Mouse (Mus musculus) ES-Bruce4 (cell line): Measurements from ENCODE around the gene Cep72. TPM values are rescaled to one million over a fixed set of nuclear protein-coding genes. Genes with fewer than 3 reads are reported as not detected.

Experiments
- H3K27ac ChIP-seq: 2 replicates; pipeline ENCODE4 v1.5.1; 2012; ENCODE audit warnings: low read length, inconsistent platforms; ENCODE audit not compliant: insufficient read depth
- H3K27me3 ChIP-seq: 2 replicates; pipeline ENCODE4 v1.6.1; 2012; ENCODE audit warnings: mild to moderate bottlenecking, low read length, inconsistent platforms; ENCODE audit not compliant: control insufficient read depth, poor library complexity, insufficient read depth, severe bottlenecking
- H3K36me3 ChIP-seq: 2 replicates; pipeline ENCODE4 v1.6.1; 2012; ENCODE audit warnings: inconsistent platforms, mild to moderate bottlenecking, low read length, moderate library complexity; ENCODE audit not compliant: control insufficient read depth, poor library complexity, insufficient read depth, severe bottlenecking
- H3K4me1 ChIP-seq: one replicate; pipeline ENCODE4 v1.8.1; 2011; ENCODE audit warnings: low read length; ENCODE audit not compliant: control insufficient read depth, insufficient read depth
- H3K4me3 ChIP-seq: 2 replicates; pipeline ENCODE4 v1.5.1; 2011; ENCODE audit warnings: low read depth, mild to moderate bottlenecking, low read length
- H3K9ac ChIP-seq: 2 replicates; pipeline ENCODE4 v1.6.1; 2012; ENCODE audit warnings: low read depth, mild to moderate bottlenecking, inconsistent platforms; ENCODE audit not compliant: poor library complexity, severe bottlenecking
- H3K9me3 ChIP-seq: replicated peaks from 2 replicates; pipeline ENCODE4 v1.6.1; 2012; ENCODE audit warnings: mild to moderate bottlenecking, low read length, inconsistent platforms; ENCODE audit not compliant: control insufficient read depth, poor library complexity, insufficient read depth, severe bottlenecking
- CTCF ChIP-seq: IDR thresholded peaks from one replicate; pipeline ENCODE4 v1.8.1; 2011; ENCODE audit warnings: low read depth, low read length
- EP300 ChIP-seq: IDR thresholded peaks from 2 replicates; pipeline ENCODE4 v1.6.1; 2011; ENCODE audit warnings: low read depth, low read length; ENCODE audit not compliant: insufficient read depth
- POLR2A ChIP-seq: IDR thresholded peaks from one replicate; pipeline ENCODE4 v1.8.1; 2011; ENCODE audit warnings: low read length; ENCODE audit not compliant: insufficient read depth
- polyA plus RNA-seq: library from polyadenylated mRNA; stranded (reverse); fragments of >200 nt; gene quantifications from 2 replicates; pipeline ENCODE4 v1.2.4, GENCODE M21; 2011; ENCODE audit warnings: low read depth; ENCODE audit not compliant: missing spikeins, insufficient read depth, insufficient read length

The Cep72 gene
- polyA plus RNA-seq, 1 experiment, result 39.8 TPM

DNA sequence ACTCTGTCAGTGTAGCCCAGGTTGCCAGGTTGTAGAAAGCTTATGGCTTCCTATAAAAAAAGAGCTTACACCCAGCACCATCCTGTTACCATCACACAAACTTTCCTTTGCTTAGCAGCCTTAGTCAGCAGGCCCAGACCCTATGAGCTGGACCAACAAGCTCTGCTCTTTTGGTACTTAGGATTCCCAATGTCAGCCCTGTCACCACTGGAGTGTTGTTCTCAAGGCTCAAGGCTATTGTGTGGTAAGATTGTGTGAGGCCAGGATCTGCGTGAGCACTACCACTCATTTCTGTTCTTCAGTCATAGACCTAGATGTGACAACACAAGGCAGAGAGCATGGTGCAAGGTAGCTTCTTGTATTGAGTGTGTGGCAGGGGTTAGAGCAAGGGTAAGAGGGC lies 4.5 kb upstream of the Cep72 start:
- Histone ChIP-seq H3K36me3 (no peaks in the 10 kb centered on the region), H3K4me3 (no peak overlapping the region), H3K9me3 (no peaks in the 10 kb centered on the region), H3K27me3 (no peaks in the 10 kb centered on the region), H3K4me1 (no peaks in the 10 kb centered on the region), H3K9ac (no peak overlapping the region), H3K27ac (no peak overlapping the region)
- no peak for TF ChIP-seq CTCF
- TF ChIP-seq POLR2A, result no peak
- TF ChIP-seq EP300, result no peak

DNA sequence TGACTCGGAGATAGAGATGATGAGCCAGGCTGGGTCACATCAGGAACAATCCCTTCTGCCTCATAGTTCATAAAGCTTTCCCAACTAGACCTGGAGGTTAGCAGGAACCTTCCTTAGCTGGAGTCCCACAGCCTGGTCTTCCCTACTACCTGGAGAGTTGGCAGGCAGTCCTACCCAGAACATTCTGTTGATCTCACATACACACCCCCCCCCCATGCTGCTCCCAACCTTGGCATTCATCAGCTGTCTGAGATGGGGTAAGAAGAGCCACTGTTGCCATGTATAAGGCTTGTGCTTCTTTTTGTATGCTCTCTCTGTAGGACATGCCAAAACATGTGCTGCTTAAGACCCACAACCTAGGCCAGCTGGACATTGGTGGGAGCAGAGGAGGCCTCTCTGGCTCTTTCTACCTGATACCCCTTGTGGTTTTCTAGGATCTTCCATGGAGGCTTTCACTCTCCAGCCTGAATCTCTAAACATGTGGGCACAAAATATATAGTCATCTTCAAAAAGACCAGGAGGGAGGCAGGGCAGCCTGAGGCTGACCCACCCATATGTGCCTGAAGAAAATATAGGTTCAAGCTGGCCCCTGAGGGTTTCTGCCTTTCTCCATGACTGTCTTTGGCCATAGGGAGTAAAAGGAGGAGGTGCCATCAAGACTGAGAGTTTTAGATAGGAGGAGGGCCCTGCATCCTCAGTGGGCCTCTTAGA lies 1.4 kb upstream of the Cep72 start:
- H3K4me1 ChIP-seq, result no peaks in the 10 kb centered on the region
- H3K36me3 ChIP-seq, result no peaks in the 10 kb centered on the region
- TF ChIP-seq POLR2A (no peak), EP300 (no peak), CTCF (no peak)
- H3K9ac ChIP-seq, result no peak overlapping the region
- H3K9me3 ChIP-seq, result no peaks in the 10 kb centered on the region
- H3K27ac ChIP-seq, result no peak overlapping the region
- H3K27me3 ChIP-seq, result no peaks in the 10 kb centered on the region
- no peak overlapping the region for H3K4me3 ChIP-seq

DNA sequence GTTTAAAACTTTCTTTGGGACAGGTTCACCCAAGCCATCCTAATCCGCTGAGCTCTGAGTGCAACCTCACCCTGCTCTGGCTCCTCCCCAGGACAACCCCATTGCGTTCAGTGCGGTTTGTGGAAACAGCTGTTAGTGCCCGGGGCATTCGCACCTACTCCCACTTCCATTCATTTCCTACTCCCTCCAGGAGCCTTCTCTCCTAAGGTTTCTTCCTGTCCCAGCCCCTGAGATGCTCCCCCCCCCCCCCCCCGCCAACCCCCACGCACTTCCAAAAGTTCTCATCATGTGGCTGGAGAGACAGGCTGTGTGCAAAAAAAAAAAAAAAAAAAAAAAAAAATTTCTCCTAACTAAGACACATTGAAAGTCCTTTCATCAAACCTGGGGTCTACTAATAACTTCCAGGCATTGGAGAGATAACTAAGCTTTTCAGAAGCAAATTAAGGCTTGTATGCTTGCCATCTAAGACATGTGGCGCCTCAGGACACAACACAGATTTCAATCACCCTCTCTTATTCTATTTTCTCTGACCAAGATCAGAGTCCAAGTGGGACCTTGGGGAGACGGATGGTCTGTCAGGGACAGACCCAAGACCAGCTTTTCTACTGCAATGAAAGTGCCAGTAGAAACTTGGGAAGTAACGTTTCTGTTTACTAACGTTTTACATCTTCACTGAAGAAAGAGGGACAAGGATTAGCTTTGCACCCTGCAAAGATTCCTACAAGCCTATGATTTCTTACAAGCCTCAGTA lies 454 bp upstream of the Cep72 start:
- Histone ChIP-seq H3K4me3 (peak overlapping the region; percentile 11), H3K9me3 (no peaks in the 10 kb centered on the region), H3K9ac (peak overlapping the region; percentile 67; the same call in 1 of the 2 replicates), H3K27ac (no peak overlapping the region), H3K27me3 (no peaks in the 10 kb centered on the region), H3K4me1 (no peaks in the 10 kb centered on the region), H3K36me3 (no peaks in the 10 kb centered on the region)
- TF ChIP-seq EP300 (no peak), POLR2A (no peak), CTCF (no peak)

DNA sequence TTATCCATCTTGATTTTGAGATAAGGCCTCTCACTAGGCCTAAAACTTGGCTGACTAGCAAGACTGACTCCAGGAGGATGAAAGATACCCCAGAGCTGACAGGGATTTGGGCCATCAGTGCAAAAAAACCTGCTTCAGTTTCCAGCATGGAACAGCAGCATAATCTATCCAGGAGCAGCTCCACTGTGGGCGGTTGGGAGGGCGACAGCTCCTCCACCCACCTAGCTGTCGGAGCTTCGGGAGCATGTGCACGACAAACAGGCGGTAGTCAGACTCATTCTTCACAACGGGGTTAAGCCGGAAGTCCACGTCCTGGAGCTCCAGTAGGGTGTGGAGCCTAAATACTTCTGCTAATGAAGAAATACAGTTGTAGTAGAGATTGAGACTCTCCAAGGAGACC lies 4.0 kb downstream of the Cep72 start:
- Histone ChIP-seq H3K27me3 (no peaks in the 10 kb centered on the region), H3K9me3 (no peaks in the 10 kb centered on the region), H3K27ac (no peak overlapping the region), H3K4me1 (no peaks in the 10 kb centered on the region), H3K36me3 (no peaks in the 10 kb centered on the region; the same call in 1 of the 2 replicates), H3K4me3 (no peak overlapping the region), H3K9ac (no peak overlapping the region)
- no peak for TF ChIP-seq EP300
- no peak for TF ChIP-seq CTCF
- no peak for TF ChIP-seq POLR2A

DNA sequence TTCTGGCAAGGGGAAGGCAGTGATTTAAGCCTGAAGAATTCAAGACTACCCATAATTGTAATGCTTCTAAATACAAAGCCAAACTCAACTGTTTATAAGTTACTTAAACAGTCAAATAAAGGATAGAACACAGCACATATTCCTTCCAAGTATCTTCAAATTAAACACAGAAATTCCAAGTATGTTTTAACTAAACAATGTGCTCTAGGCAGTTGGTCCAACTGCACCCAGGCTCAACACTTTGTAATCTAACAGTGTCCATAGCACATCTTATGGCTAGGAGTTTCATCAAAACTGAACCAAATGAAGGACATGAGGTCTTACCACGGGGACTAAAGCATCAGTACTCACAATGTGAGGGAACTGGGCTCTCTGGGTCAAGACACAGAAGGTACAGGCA lies 5.9 kb downstream of the Cep72 start:
- H3K4me3 ChIP-seq, result no peak overlapping the region
- no peaks in the 10 kb centered on the region for H3K4me1 ChIP-seq
- H3K9ac ChIP-seq, result no peak overlapping the region
- H3K36me3 ChIP-seq, result no peaks in the 10 kb centered on the region; the same call in 1 of the 2 replicates
- TF ChIP-seq CTCF (no peak), POLR2A (no peak), EP300 (no peak)
- H3K27me3 ChIP-seq, result no peaks in the 10 kb centered on the region
- no peak overlapping the region for H3K27ac ChIP-seq
- no peaks in the 10 kb centered on the region for H3K9me3 ChIP-seq

DNA sequence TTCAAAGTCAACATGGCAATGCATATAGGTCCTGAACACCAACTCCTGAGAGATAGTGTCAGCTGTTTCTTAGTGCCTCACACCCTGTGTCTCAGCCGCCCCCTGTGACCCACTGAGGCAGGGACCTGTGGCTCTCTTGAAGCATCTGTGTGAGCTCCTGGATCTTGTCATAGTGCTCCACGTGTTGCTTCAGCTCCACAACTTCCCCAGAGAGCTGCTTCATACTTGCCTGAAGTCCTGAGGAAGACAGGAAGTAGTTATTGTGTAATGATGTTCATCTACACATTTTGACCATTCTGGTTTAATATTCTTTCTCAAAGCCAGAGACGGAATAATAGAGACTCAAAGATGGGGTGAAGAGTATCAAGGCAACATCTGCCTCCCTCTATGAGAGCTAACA lies 22.2 kb downstream of the Cep72 start:
- Histone ChIP-seq H3K9ac (no peak overlapping the region), H3K9me3 (no peaks in the 10 kb centered on the region), H3K27ac (no peak overlapping the region), H3K4me3 (no peak overlapping the region), H3K4me1 (no peaks in the 10 kb centered on the region), H3K27me3 (no peaks in the 10 kb centered on the region), H3K36me3 (peaks cover 9% of the 10 kb centered on the region)
- TF ChIP-seq POLR2A (no peak), CTCF (no peak), EP300 (no peak)
